Mouse (Mus musculus) CH12.LX (cell line): ENCODE data around the gene Hyal3. TPM values are rescaled to one million over a fixed set of nuclear protein-coding genes. Genes with fewer than 3 reads are reported as not detected.

Experiments used
- BHLHE40 ChIP-seq: IDR thresholded peaks from 2 replicates; pipeline ENCODE4 v1.6.1; 2011; ENCODE audit warnings: mild to moderate bottlenecking, low read depth, low read length, improper control_type of control experiment
- E2F4 ChIP-seq: IDR thresholded peaks from 2 replicates; pipeline ENCODE4 v1.6.1; 2011; ENCODE audit warnings: low read depth, low read length, improper control_type of control experiment; ENCODE audit not compliant: insufficient replicate concordance
- ELF1 ChIP-seq: IDR thresholded peaks from 2 replicates; pipeline ENCODE4 v1.6.1; 2014; ENCODE audit warnings: low read depth, mild to moderate bottlenecking, inconsistent platforms, low read length, improper control_type of control experiment
- GABPA ChIP-seq: IDR thresholded peaks from 2 replicates; pipeline ENCODE4 v1.6.1; 2012; ENCODE audit warnings: low read depth, low read length, improper control_type of control experiment, inconsistent platforms; ENCODE audit not compliant: insufficient replicate concordance
- MXI1 ChIP-seq: IDR thresholded peaks from 2 replicates; pipeline ENCODE4 v1.6.1; 2011; ENCODE audit warnings: mild to moderate bottlenecking, low read depth, low read length, improper control_type of control experiment
- NELFE ChIP-seq: IDR thresholded peaks from 2 replicates; pipeline ENCODE4 v1.6.1; 2011; ENCODE audit warnings: low read depth, low read length, improper control_type of control experiment
- PAX5 ChIP-seq: IDR thresholded peaks from 2 replicates; pipeline ENCODE4 v1.6.1; 2012; ENCODE audit warnings: low read length, inconsistent platforms, mixed read lengths
- SIN3A ChIP-seq: IDR thresholded peaks from 2 replicates; pipeline ENCODE4 v1.6.1; 2012; ENCODE audit warnings: low read length, improper control_type of control experiment, inconsistent platforms
- ZC3H11A ChIP-seq: IDR thresholded peaks from 2 replicates; pipeline ENCODE4 v1.6.1; 2012; ENCODE audit warnings: low read depth, mild to moderate bottlenecking, inconsistent platforms, low read length, improper control_type of control experiment
- ZMIZ1 ChIP-seq: IDR thresholded peaks from 2 replicates; pipeline ENCODE4 v1.6.1; 2012; ENCODE audit warnings: low read depth, mild to moderate bottlenecking, inconsistent platforms, low read length, improper control_type of control experiment
- polyA plus RNA-seq: library from polyadenylated mRNA; unstranded; fragments of >175 nt; gene quantifications from 2 replicates; pipeline ENCODE4 v1.2.1, GENCODE M21; 2012; ENCODE audit warnings: low read depth; ENCODE audit not compliant: insufficient read length
- total RNA-seq, 2 experiments: library from RNA; depleted of rRNA; stranded (reverse); fragments of 300-350 nt in 1 of 2; fragments of >200 nt in 1 of 2; gene quantifications; 2 replicates each; pipeline ENCODE4 v1.2.3; 2012 to 2014

Gene Hyal3
- total and polyA plus RNA-seq, 3 experiments, result 0.12 to 0.21 (median 0.13) TPM

DNA sequence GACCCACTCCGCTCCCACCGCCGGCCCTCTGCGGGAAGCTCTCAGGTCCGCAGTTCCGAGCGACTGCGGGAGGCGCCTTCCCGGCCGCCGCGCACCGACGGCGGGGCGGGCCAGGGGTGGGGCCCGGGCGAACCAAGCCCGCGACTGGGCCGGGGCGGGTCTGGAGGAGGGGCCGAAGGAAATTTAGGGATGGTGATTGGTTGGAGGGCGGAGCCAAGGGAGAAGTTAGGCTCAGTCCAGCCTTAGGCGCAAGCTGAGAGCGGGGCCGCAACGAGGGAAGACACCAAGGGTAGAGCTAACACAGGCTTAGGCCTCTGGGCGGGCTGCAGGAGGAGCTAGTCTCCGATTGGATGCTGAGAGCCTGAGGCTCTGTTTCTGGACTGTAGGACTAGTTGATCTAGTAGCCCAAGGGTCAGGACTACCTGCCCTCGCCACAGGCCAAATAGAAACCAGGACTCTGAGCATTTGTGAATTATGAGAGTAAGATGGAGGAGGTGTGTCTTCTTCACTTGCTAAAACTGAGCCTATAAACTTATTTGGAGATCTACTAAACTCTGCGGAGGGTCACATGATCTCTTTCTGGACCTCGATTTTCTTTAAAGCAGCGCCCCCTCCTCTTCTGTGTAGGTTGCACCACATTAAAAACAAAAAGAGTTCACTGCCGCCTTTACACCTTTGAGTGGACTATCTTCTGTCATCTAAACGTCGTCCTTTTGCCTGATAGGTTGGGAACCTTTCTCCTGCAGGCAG lies 54.8 kb downstream of the Hyal3 start, which contains the start of gene Gnai2 (continued):
- TF ChIP-seq ZC3H11A (no peak), GABPA (no peak), ELF1 (0 out of 2 replicates have a peak, but pooled peaks have one; percentile 24), PAX5 (no peak), E2F4 (no peak), ZMIZ1 (peak; percentile 91), BHLHE40 (no peak), MXI1 (peak; percentile 27; the same call in 1 of the 2 replicates), NELFE (peak; percentile 79), SIN3A (peak; percentile 35; the same call in 1 of the 2 replicates)
- TF ChIP-seq, all 38 proteins: peak for 11

Other genes starting within 250 kb of the Hyal3 start
- 12.2 and 20.5 TPM in 2 replicates for gene Hemk1, start 242.5 kb upstream of the Hyal3 start, total RNA-seq (2012; rRNA removed)
- 10.8 and 12.1 TPM in 2 replicates for gene Hemk1, start 242.5 kb upstream of the Hyal3 start, total RNA-seq (2014; rRNA removed)
- 11.9 TPM in 2 replicates for gene Hemk1, start 242.5 kb upstream of the Hyal3 start, polyA plus RNA-seq
- 0.34 and 0.72 TPM in 2 replicates for gene 6430571L13Rik, start 240.2 kb upstream of the Hyal3 start, total RNA-seq (2012; rRNA removed)
- gene 6430571L13Rik, start 240.2 kb upstream of the Hyal3 start, total RNA-seq (2014; rRNA removed), result 0.11 TPM in 1 of 2 replicates, not detected in the other
- gene 6430571L13Rik, start 240.2 kb upstream of the Hyal3 start, polyA plus RNA-seq, result 0.09 and 0.10 TPM in 2 replicates
- gene Cacna2d2, start 181.2 kb upstream of the Hyal3 start, total RNA-seq (2012; rRNA removed), result 0.04 TPM in 1 of 2 replicates, not detected in the other
- not detected in 2 replicates for gene Cacna2d2, start 181.2 kb upstream of the Hyal3 start, total RNA-seq (2014; rRNA removed)
- not detected in 2 replicates for gene Cacna2d2, start 181.2 kb upstream of the Hyal3 start, polyA plus RNA-seq
- 17.9 TPM in 2 replicates for gene Tmem115, start 46.9 kb upstream of the Hyal3 start, total RNA-seq (2012; rRNA removed)
- gene Tmem115, start 46.9 kb upstream of the Hyal3 start, total RNA-seq (2014; rRNA removed), result 10.0 and 13.0 TPM in 2 replicates
- gene Tmem115, start 46.9 kb upstream of the Hyal3 start, polyA plus RNA-seq, result 11.3 and 12.6 TPM in 2 replicates
- 37.8 and 45.9 TPM in 2 replicates for gene Cyb561d2, start 38.6 kb upstream of the Hyal3 start, total RNA-seq (2012; rRNA removed)
- gene Cyb561d2, start 38.6 kb upstream of the Hyal3 start, total RNA-seq (2014; rRNA removed), result 29.2 and 35.7 TPM in 2 replicates
- gene Cyb561d2, start 38.6 kb upstream of the Hyal3 start, polyA plus RNA-seq, result 23.6 and 23.8 TPM in 2 replicates
- 28.0 and 31.4 TPM in 2 replicates for gene Nprl2, start 38.6 kb upstream of the Hyal3 start, total RNA-seq (2012; rRNA removed)
- gene Nprl2, start 38.6 kb upstream of the Hyal3 start, total RNA-seq (2014; rRNA removed), result 16.3 and 19.4 TPM in 2 replicates
- gene Nprl2, start 38.6 kb upstream of the Hyal3 start, polyA plus RNA-seq, result 10.8 and 12.6 TPM in 2 replicates
- gene Zmynd10, start 33.5 kb upstream of the Hyal3 start, total RNA-seq (2012; rRNA removed), result 0.34 TPM in 1 of 2 replicates, not detected in the other
- not detected in 2 replicates for gene Zmynd10, start 33.5 kb upstream of the Hyal3 start, total RNA-seq (2014; rRNA removed)
- gene Zmynd10, start 33.5 kb upstream of the Hyal3 start, polyA plus RNA-seq, result 0.63 TPM in 1 of 2 replicates, not detected in the other
- 17.7 and 18.5 TPM in 2 replicates for gene Rassf1, start 29.3 kb upstream of the Hyal3 start, total RNA-seq (2012; rRNA removed)
- gene Rassf1, start 29.3 kb upstream of the Hyal3 start, total RNA-seq (2014; rRNA removed), result 15.3 and 15.9 TPM in 2 replicates
- 11.6 and 12.2 TPM in 2 replicates for gene Rassf1, start 29.3 kb upstream of the Hyal3 start, polyA plus RNA-seq
- gene Tusc2, start 17.6 kb upstream of the Hyal3 start, total RNA-seq (2012; rRNA removed), result 23.0 and 31.5 TPM in 2 replicates
- 30.8 and 33.3 TPM in 2 replicates for gene Tusc2, start 17.6 kb upstream of the Hyal3 start, total RNA-seq (2014; rRNA removed)
- 39.1 and 39.2 TPM in 2 replicates for gene Tusc2, start 17.6 kb upstream of the Hyal3 start, polyA plus RNA-seq
- 26.8 and 31.8 TPM in 2 replicates for gene Hyal2, start 12.9 kb upstream of the Hyal3 start, total RNA-seq (2012; rRNA removed)
- 14.6 and 16.4 TPM in 2 replicates for gene Hyal2, start 12.9 kb upstream of the Hyal3 start, total RNA-seq (2014; rRNA removed)
- 23.0 and 30.9 TPM in 2 replicates for gene Hyal2, start 12.9 kb upstream of the Hyal3 start, polyA plus RNA-seq
- 0.38 and 0.59 TPM in 2 replicates for gene Hyal1, start 3.9 kb upstream of the Hyal3 start, total RNA-seq (2012; rRNA removed)
- 0.16 TPM in 1 of 2 replicates, not detected in the other for gene Hyal1, start 3.9 kb upstream of the Hyal3 start, total RNA-seq (2014; rRNA removed)
- 0.40 and 0.82 TPM in 2 replicates for gene Hyal1, start 3.9 kb upstream of the Hyal3 start, polyA plus RNA-seq
- 4.4 and 4.8 TPM in 2 replicates for gene Naa80, start 1.9 kb upstream of the Hyal3 start, total RNA-seq (2012; rRNA removed)
- gene Naa80, start 1.9 kb upstream of the Hyal3 start, total RNA-seq (2014; rRNA removed), result 0.70 and 1.7 TPM in 2 replicates
- 5.5 and 9.3 TPM in 2 replicates for gene Naa80, start 1.9 kb upstream of the Hyal3 start, polyA plus RNA-seq
- 91.3 and 101 TPM in 2 replicates for gene Ifrd2, start 6.8 kb downstream of the Hyal3 start, total RNA-seq (2012; rRNA removed)
- gene Ifrd2, start 6.8 kb downstream of the Hyal3 start, total RNA-seq (2014; rRNA removed), result 57.7 and 62.8 TPM in 2 replicates
- gene Ifrd2, start 6.8 kb downstream of the Hyal3 start, polyA plus RNA-seq, result 127 and 143 TPM in 2 replicates
- 7.4 and 11.6 TPM in 2 replicates for gene Sema3b, start 28.4 kb downstream of the Hyal3 start, total RNA-seq (2012; rRNA removed)
- 8.0 and 8.2 TPM in 2 replicates for gene Sema3b, start 28.4 kb downstream of the Hyal3 start, total RNA-seq (2014; rRNA removed)
- 4.3 and 4.7 TPM in 2 replicates for gene Sema3b, start 28.4 kb downstream of the Hyal3 start, polyA plus RNA-seq
- 154 and 160 TPM in 2 replicates for gene Gnai2, start 54.5 kb downstream of the Hyal3 start, total RNA-seq (2012; rRNA removed)
- 86.2 and 98.2 TPM in 2 replicates for gene Gnai2, start 54.5 kb downstream of the Hyal3 start, total RNA-seq (2014; rRNA removed)
- gene Gnai2, start 54.5 kb downstream of the Hyal3 start, polyA plus RNA-seq, result 262 and 286 TPM in 2 replicates
- 0.04 TPM in 1 of 2 replicates, not detected in the other for gene Slc38a3, start 88.7 kb downstream of the Hyal3 start, total RNA-seq (2012; rRNA removed)
- not detected in 2 replicates for gene Slc38a3, start 88.7 kb downstream of the Hyal3 start, total RNA-seq (2014; rRNA removed)
- not detected in 2 replicates for gene Slc38a3, start 88.7 kb downstream of the Hyal3 start, polyA plus RNA-seq
- not detected in 2 replicates for gene Gnat1, start 98.9 kb downstream of the Hyal3 start, total RNA-seq (2012; rRNA removed)
- not detected in 2 replicates for gene Gnat1, start 98.9 kb downstream of the Hyal3 start, total RNA-seq (2014; rRNA removed)
- 2.0 and 3.0 TPM in 2 replicates for gene Gnat1, start 98.9 kb downstream of the Hyal3 start, polyA plus RNA-seq
- 0.50 and 1.1 TPM in 2 replicates for gene Sema3f, start 129.7 kb downstream of the Hyal3 start, total RNA-seq (2012; rRNA removed)
- gene Sema3f, start 129.7 kb downstream of the Hyal3 start, total RNA-seq (2014; rRNA removed), result 0.24 TPM in 1 of 2 replicates, not detected in the other
- 0.36 and 1.6 TPM in 2 replicates for gene Sema3f, start 129.7 kb downstream of the Hyal3 start, polyA plus RNA-seq
- 67.6 and 74.5 TPM in 2 replicates for gene Rbm5, start 190.2 kb downstream of the Hyal3 start, total RNA-seq (2012; rRNA removed)
- 83.6 and 85.3 TPM in 2 replicates for gene Rbm5, start 190.2 kb downstream of the Hyal3 start, total RNA-seq (2014; rRNA removed)
- 83.6 and 92.8 TPM in 2 replicates for gene Rbm5, start 190.2 kb downstream of the Hyal3 start, polyA plus RNA-seq